Mouse (Mus musculus) heart, embryonic 10.5 days (tissue): ENCODE results near the gene Scube3. TPM values are rescaled to one million over a fixed set of nuclear protein-coding genes. Genes with fewer than 3 reads are reported as not detected.

Experiments used
- DNase-seq: peaks from one replicate; pipeline ENCODE4 v3.0.0-alpha.2; 2017; ENCODE audit warnings: low spot score
- H3K27ac ChIP-seq: fragments of 300-500 bp; sonication (generic); 2 replicates; pipeline ENCODE4 v1.5.1; 2016; ENCODE audit warnings: mild to moderate bottlenecking
- H3K27me3 ChIP-seq: fragments of 300-500 bp; sonication (generic); 2 replicates; pipeline ENCODE4 v1.6.1; 2016; ENCODE audit warnings: mild to moderate bottlenecking; ENCODE audit not compliant: poor library complexity, insufficient read depth, severe bottlenecking
- H3K36me3 ChIP-seq: fragments of 300-500 bp; sonication (generic); 2 replicates; pipeline ENCODE4 v1.6.1; 2016; ENCODE audit warnings: mild to moderate bottlenecking, moderate library complexity
- H3K4me1 ChIP-seq: fragments of 300-500 bp; sonication (generic); 2 replicates; pipeline ENCODE4 v1.6.1; 2016; ENCODE audit warnings: mild to moderate bottlenecking
- H3K4me3 ChIP-seq: fragments of 300-500 bp; sonication (generic); 2 replicates; pipeline ENCODE4 v1.5.1; 2016; ENCODE audit warnings: mild to moderate bottlenecking, moderate library complexity
- H3K9me3 ChIP-seq: fragments of 300-500 bp; sonication (generic); 2 replicates; pipeline ENCODE4 v1.6.1; 2016; ENCODE audit warnings: mild to moderate bottlenecking, moderate library complexity
- WGBS: fragments of 180-500 bp; shearing (Covaris S2); methylation state at CpG from one replicate; pipeline ENCODE4 v1.1.7; 2016; 5-methylcytosine and 5-hydroxymethylcytosine counted together
- polyA plus RNA-seq: library from polyadenylated mRNA; unstranded; fragments of >200 nt; fragmentation: Nextera tagmentation; extraction: Ambion mirVana; gene quantifications from 2 replicates; pipeline ENCODE4 v1.2.1, GENCODE M21; 2016

Scube3 gene
- polyA plus RNA-seq, 1 experiment from 2014 or later, result 5.5 TPM

- no peak for DNase-seq
- Histone ChIP-seq H3K4me3 (peak overlapping the region; percentile 39), H3K9me3 (no peaks in the 10 kb centered on the region), H3K36me3 (peaks cover 5% of the 10 kb centered on the region; the same call in 1 of the 2 replicates), H3K27ac (peak overlapping the region; percentile 18; the same call in 1 of the 2 replicates), H3K4me1 (peaks cover 54% of the 10 kb centered on the region), H3K27me3 (peaks cover 90% of the 10 kb centered on the region)
- 6% methylated on average over 10 of the region's 10 CpGs for WGBS
Measured at GRCm38 (mm10) chr17:28160361-28160760, 18.4 kb downstream of the Scube3 start.

DNA sequence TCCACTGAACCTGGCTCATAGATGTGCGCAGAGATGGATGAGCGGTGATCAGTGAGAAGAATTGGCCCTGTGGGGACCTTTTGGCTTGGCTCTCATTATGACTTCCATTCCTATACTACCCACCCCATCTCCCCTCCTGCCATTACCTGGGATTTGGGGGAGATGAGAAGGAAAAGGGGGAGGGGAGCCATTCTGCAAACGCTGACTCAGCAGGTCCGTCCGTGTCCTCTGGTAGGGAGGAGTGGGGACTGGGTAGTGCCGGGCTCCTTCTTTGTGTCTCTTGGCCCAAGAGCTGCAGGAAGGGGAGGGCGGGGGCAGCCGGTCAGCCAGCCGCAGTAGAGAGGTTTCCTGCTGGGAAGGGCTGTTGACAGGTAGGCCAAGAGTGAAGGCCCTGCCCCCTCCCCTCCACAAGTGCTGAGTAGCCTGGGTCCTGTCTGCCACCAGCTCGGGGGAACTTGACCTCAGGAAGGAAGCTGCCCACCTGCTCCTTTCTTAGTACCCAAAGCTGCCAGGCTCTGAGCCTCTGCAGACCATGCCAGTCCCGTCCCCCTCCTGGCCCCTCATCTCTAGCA lies 19.5 kb downstream of the Scube3 start:
- Histone ChIP-seq H3K4me3 (peak overlapping the region; percentile 32), H3K4me1 (peaks cover 47% of the 10 kb centered on the region), H3K27ac (peak overlapping the region; percentile 30), H3K36me3 (peaks cover 5% of the 10 kb centered on the region; the same call in 1 of the 2 replicates), H3K27me3 (peaks cover 90% of the 10 kb centered on the region), H3K9me3 (no peaks in the 10 kb centered on the region)
- peak; percentile 88 for DNase-seq
- 13% methylated on average over 11 of the region's 11 CpGs for WGBS

- peaks cover 5% of the 10 kb centered on the region; the same call in 1 of the 2 replicates for H3K36me3 ChIP-seq
- H3K9me3 ChIP-seq, result no peaks in the 10 kb centered on the region
- H3K27me3 ChIP-seq, result peaks cover 81% of the 10 kb centered on the region
- no peak overlapping the region for H3K4me3 ChIP-seq
- H3K27ac ChIP-seq, result no peak overlapping the region
- no peak for DNase-seq
- peaks cover 32% of the 10 kb centered on the region for H3K4me1 ChIP-seq
- WGBS, result 5% methylated on average over 6 of the region's 6 CpGs
Measured at GRCm38 (mm10) chr17:28163666-28164065, 21.7 kb downstream of the Scube3 start.

- H3K9me3 ChIP-seq, result no peaks in the 10 kb centered on the region
- 83% methylated on average over 6 of the region's 6 CpGs for WGBS
- H3K4me1 ChIP-seq, result peaks cover 45% of the 10 kb centered on the region
- H3K27ac ChIP-seq, result no peak overlapping the region
- no peak overlapping the region for H3K4me3 ChIP-seq
- peaks cover 9% of the 10 kb centered on the region; the same call in 1 of the 2 replicates for H3K36me3 ChIP-seq
- H3K27me3 ChIP-seq, result peaks cover 28% of the 10 kb centered on the region
- DNase-seq, result no peak
Measured at GRCm38 (mm10) chr17:28170460-28171305, 28.7 kb downstream of the Scube3 start.

- Histone ChIP-seq H3K27me3 (0 out of 2 replicates have a peak, but pooled peaks cover 8% of the 10 kb centered on the region), H3K4me1 (peaks cover 59% of the 10 kb centered on the region), H3K36me3 (peaks cover 4% of the 10 kb centered on the region; the same call in 1 of the 2 replicates), H3K4me3 (no peak overlapping the region), H3K27ac (peak overlapping the region; percentile 69; the same call in 1 of the 2 replicates), H3K9me3 (no peaks in the 10 kb centered on the region)
- 45% methylated on average over 9 of the region's 9 CpGs for WGBS
- no peak for DNase-seq
Measured at GRCm38 (mm10) chr17:28172690-28173089, 30.7 kb downstream of the Scube3 start.

DNA sequence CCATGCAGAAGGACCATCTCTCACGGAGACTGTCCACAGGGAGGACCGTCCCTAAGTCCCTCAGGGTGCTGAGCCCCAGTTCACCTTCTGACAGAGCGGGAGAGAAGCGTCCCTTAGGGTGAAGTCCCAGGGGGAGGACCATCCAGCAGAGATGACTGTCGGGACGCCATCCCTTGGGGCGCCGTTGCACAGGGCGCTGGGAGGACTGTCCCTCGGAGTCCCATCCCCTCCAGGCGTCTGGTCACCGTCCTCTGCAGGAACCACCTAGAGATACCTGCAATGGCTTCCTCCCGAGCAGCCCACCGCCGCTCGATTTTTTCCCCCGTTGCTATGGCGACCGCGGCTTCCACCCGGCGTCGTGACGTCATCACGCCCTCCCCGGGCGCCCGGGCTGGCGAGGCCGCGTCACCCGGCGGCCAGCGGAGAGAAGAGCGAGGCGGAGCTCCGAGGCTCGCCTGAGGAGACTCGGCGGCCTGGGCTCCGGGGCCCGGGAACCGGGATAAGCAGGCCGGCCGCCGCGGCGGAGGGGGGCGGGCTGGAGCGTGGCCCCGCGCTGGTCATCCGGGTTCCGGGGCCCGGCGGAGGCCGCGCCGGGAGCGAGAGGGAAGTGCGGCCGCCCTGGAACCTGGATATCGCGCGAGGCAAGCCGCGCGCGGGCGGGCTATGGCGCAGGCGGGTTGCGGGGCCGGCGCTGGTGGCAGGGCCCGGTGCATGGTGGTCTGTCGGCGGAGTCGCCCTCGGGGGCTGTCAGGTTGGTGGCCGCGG lies 35.0 kb downstream of the Scube3 start, which contains the start of gene Zfp523:
Gene Zfp523, plus strand, starts transcription at position 355 of the 765 bp plus-strand sequence.
- 0 out of 2 replicates have a peak, but pooled peaks cover 7% of the 10 kb centered on the region for H3K27me3 ChIP-seq
- under 1% methylated on average over 82 of the region's 82 CpGs for WGBS
- H3K4me1 ChIP-seq, result peaks cover 84% of the 10 kb centered on the region
- H3K27ac ChIP-seq, result peak within 1 kb of the TSS; percentile 99
- H3K36me3 ChIP-seq, result no peaks in the 10 kb centered on the region
- peak; percentile 92 for DNase-seq
- no peaks in the 10 kb centered on the region for H3K9me3 ChIP-seq
- H3K4me3 ChIP-seq, result peak within 1 kb of the TSS; percentile 95

DNA sequence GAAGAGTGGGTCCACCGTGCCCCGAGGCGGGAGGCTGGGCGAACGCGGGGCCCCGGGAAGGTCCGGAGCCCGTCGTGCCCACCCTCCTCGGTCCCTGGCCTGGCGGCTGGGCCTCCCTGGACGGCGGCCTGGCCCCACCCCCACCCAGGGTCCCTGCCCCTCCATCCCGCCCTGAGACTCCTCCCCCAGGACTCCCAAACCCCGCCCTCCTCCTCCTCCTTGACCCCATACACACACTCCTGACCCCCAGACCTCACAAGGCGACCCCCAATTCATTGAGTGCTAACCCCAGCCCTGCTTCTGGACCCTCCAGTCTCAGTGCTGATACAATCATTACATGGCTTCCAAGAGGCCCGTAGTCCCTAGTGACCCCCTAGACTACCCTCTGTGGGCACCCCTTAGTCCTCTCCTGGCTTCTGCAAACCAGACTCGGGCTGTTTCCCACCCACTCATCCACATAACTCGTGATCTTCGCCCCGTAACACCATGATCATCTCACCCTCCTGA lies 35.7 kb downstream of the Scube3 start:
- peaks cover 84% of the 10 kb centered on the region for H3K4me1 ChIP-seq
- no peaks in the 10 kb centered on the region for H3K9me3 ChIP-seq
- 0 out of 2 replicates have a peak, but pooled peaks cover 7% of the 10 kb centered on the region for H3K27me3 ChIP-seq
- peak overlapping the region; percentile 95 for H3K4me3 ChIP-seq
- no peak for DNase-seq
- WGBS, result 9% methylated on average over 22 of the region's 22 CpGs
- peak overlapping the region; percentile 99 for H3K27ac ChIP-seq
- no peaks in the 10 kb centered on the region for H3K36me3 ChIP-seq

GRCm38 (mm10) chr17:28180331-28180730 lies 38.4 kb downstream of the Scube3 start:
- H3K9me3 ChIP-seq, result no peaks in the 10 kb centered on the region
- H3K4me1 ChIP-seq, result peaks cover 79% of the 10 kb centered on the region
- 54% methylated on average over 4 of the region's 4 CpGs for WGBS
- H3K4me3 ChIP-seq, result no peak overlapping the region
- no peaks in the 10 kb centered on the region for H3K27me3 ChIP-seq
- 0 out of 2 replicates have a peak overlapping the region, but pooled peaks have one; percentile 42 for H3K27ac ChIP-seq
- 0 out of 2 replicates have a peak, but pooled peaks cover 3% of the 10 kb centered on the region for H3K36me3 ChIP-seq
- no peak for DNase-seq

DNA sequence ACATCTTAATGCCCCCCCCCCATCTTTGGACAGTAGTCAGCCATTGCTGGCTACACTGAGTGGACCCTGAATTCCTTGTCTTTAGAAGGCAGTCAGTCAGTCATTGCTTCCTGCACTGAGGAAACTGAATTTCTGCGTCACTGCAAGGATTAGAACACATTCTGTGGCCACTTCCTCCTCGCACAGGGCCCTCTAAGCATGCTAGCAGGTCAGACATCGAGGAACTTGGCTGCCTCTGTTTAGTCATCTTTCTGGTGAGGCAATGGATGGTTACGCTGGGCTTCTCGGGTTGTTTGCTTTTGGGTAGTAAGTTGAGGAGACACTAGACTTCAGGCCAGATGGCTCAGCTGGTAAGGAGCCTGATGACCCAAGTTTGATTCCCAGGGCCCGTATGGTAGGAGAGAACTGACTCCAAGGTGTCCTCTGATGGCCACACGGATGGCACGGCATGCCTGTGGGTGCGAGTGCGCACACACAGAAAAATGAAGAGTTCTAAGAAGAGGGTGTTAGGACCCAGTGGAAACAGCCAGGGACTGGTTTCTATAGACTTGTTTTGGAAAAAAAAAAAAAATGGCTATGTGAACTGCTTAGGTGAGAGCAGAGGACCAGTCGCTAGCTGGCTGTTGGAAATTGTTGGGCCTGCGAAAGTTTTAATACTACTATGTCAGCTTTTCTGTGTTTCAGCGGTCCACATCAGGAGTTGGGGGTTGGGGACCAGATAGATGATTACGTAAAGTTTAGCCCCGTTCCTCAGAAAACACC lies 39.0 kb downstream of the Scube3 start:
- 81% methylated on average over 15 of the region's 15 CpGs for WGBS
- 0 out of 2 replicates have a peak, but pooled peaks cover 3% of the 10 kb centered on the region for H3K36me3 ChIP-seq
- H3K4me3 ChIP-seq, result no peak overlapping the region
- no peak for DNase-seq
- no peaks in the 10 kb centered on the region for H3K27me3 ChIP-seq
- peaks cover 80% of the 10 kb centered on the region for H3K4me1 ChIP-seq
- peak overlapping the region; percentile 42; the same call in 1 of the 2 replicates for H3K27ac ChIP-seq
- H3K9me3 ChIP-seq, result no peaks in the 10 kb centered on the region

GRCm38 (mm10) chr17:28184971-28185638 lies 43.2 kb downstream of the Scube3 start:
- DNase-seq, result no peak
- peaks cover 51% of the 10 kb centered on the region for H3K4me1 ChIP-seq
- H3K9me3 ChIP-seq, result no peaks in the 10 kb centered on the region
- no peak overlapping the region for H3K27ac ChIP-seq
- peaks cover 8% of the 10 kb centered on the region for H3K36me3 ChIP-seq
- H3K4me3 ChIP-seq, result no peak overlapping the region
- H3K27me3 ChIP-seq, result no peaks in the 10 kb centered on the region
- 73% methylated on average over 7 of the region's 7 CpGs for WGBS

- Histone ChIP-seq H3K36me3 (peaks cover 34% of the 10 kb centered on the region), H3K4me1 (peaks cover 19% of the 10 kb centered on the region), H3K27me3 (no peaks in the 10 kb centered on the region), H3K27ac (no peak overlapping the region), H3K4me3 (no peak overlapping the region), H3K9me3 (no peaks in the 10 kb centered on the region)
- WGBS, result 81% methylated on average over 5 of the region's 5 CpGs
- no peak for DNase-seq
Measured at GRCm38 (mm10) chr17:28188313-28188712, 46.4 kb downstream of the Scube3 start.
